Mouse (Mus musculus) lung, embryonic 16.5 days (tissue): ENCODE measurements around the gene Vps13d. TPM values are rescaled to one million over a fixed set of nuclear protein-coding genes. Genes with fewer than 3 reads are reported as not detected.

Experiments used
- ATAC-seq: fragments of 200-750 bp; cut with Nextera tagmentation; 2 replicates; pipeline ENCODE4 v1.8.0; 2017; ENCODE audit warnings: low read depth, mild to moderate bottlenecking, moderate library complexity
- H3K27ac ChIP-seq: fragments of 300-500 bp; sonication (generic); 2 replicates; pipeline ENCODE4 v1.5.1; 2014; ENCODE audit warnings: mild to moderate bottlenecking, control low read depth, low read length
- H3K27me3 ChIP-seq: fragments of 300-500 bp; sonication (generic); 2 replicates; pipeline ENCODE4 v1.6.1; 2014; ENCODE audit warnings: low read depth, low read length, mixed read lengths; ENCODE audit not compliant: control insufficient read depth, insufficient read depth
- H3K36me3 ChIP-seq: fragments of 300-500 bp; sonication (generic); 2 replicates; pipeline ENCODE4 v1.6.1; 2014; ENCODE audit warnings: low read length; ENCODE audit not compliant: control insufficient read depth, insufficient read depth
- H3K4me1 ChIP-seq: fragments of 300-500 bp; sonication (generic); replicated peaks from 2 replicates; pipeline ENCODE4 v1.6.1; 2014; ENCODE audit warnings: low read length, mixed read lengths; ENCODE audit not compliant: control insufficient read depth, insufficient read depth
- H3K4me2 ChIP-seq: fragments of 300-500 bp; sonication (generic); 2 replicates; pipeline ENCODE4 v1.6.1; 2014; ENCODE audit warnings: low read depth, low read length, control low read depth
- H3K4me3 ChIP-seq: fragments of 300-500 bp; sonication (generic); 2 replicates; pipeline ENCODE4 v1.5.1; 2014; ENCODE audit warnings: mild to moderate bottlenecking, low read length, control low read depth
- H3K9ac ChIP-seq: fragments of 300-500 bp; sonication (generic); 2 replicates; pipeline ENCODE4 v1.6.1; 2014; ENCODE audit warnings: low read length, control low read depth
- H3K9me3 ChIP-seq: fragments of 300-500 bp; sonication (generic); 2 replicates; pipeline ENCODE4 v1.6.1; 2016; ENCODE audit warnings: low read length; ENCODE audit not compliant: control insufficient read depth
- WGBS: fragments of 180-500 bp; shearing (Covaris S2); extraction: QIAGEN DNeasy Blood & Tissue Kit; methylation state at CpG from one replicate; pipeline ENCODE4 v1.1.7; 2014; 5-methylcytosine and 5-hydroxymethylcytosine counted together
- polyA plus RNA-seq: library from polyadenylated mRNA; unstranded; fragments of >200 nt; fragmentation: Nextera tagmentation; extraction: Ambion mirVana; gene quantifications from 2 replicates; pipeline ENCODE4 v1.2.1, GENCODE M21; 2015

Gene Vps13d
- polyA plus RNA-seq, 1 experiment from 2014 or later = 5.9 TPM

DNA sequence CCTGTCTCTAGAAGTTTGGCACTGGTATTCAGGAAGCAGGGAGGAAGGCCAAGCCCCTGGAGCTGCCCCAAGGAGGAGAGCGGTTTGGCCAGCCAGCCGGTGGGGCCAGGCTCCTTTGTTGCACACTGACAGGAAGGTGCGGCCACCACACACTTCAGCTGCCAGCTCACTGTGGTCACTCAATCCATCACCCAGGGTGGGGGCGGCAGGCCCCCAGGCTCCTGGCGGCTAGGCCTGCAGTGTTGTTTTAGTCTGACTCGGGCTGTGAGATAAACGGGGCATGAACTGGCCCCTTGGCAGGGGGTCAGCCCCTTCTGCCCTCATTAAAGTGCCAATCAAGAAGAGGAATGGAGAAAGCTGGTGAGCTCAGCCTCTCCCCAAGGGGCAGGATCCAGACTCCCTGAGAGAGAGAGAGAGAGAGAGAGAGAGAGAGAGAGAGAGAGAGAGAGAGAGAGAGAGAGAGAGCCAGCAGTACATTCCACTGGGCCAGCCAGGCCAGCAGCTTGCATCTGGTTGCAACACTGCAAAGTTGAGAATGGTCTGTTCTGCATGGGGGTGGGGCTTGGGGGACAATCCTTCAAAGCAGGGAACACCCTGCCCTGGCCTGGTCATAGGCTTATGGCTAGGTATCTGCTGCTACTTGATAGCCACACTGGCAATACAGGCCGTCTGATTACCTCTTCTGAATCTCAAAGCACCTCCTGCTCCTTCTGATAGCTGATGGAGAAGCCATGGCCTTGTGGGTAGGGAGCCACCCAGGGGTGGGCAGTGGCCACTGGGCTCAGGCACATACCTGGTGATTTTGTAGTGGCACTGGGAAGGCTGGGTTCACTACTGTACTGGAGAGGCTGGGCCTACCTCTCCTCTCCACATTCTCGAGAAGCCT, 245.1 kb downstream of the Vps13d start:
- Histone ChIP-seq H3K9ac (peak overlapping the region; percentile 17; the same call in 1 of the 2 replicates), H3K4me3 (no peak overlapping the region), H3K36me3 (no peaks in the 10 kb centered on the region), H3K4me1 (peaks cover 26% of the 10 kb centered on the region), H3K9me3 (no peaks in the 10 kb centered on the region), H3K27me3 (no peaks in the 10 kb centered on the region), H3K27ac (peak overlapping the region; percentile 78), H3K4me2 (no peak overlapping the region)
- peak; percentile 89 for ATAC-seq
- WGBS = 15% methylated on average over 9 of the region's 9 CpGs

DNA sequence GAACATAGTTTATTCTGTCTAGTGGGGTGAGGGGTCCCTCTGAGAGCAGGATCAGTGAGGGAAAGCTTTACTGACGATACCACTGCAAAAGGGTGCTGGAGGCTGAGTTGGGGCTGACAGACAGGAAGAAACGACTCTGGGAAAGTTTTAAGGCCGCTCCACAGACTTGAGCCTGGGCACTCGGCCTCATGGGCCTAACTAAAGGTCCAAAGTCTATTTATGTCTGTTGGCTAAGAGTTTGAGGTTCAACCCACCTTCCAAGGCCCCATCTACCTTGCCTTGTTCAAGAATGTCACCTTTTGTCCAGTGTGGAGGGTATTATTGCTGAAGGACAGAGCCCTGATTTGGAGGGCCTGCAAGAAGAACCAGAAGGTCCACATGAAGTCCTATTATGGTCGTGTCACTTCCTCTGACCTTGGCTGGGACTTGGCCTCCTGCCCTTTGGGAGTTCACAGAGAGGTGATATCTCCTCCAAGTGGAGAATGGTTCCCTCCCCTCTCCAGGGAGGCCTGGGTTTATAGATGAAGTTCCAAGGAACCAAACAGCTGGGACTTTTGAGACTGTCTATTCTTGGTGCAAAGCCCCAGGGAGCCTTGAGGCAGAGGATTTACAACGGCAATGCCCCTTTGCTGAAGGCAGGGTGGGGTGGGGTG, 246.9 kb downstream of the Vps13d start:
- H3K4me1 ChIP-seq = peaks cover 26% of the 10 kb centered on the region
- no peak overlapping the region for H3K4me3 ChIP-seq
- ATAC-seq = peak; percentile 27; the same call in 1 of the 2 replicates
- H3K27me3 ChIP-seq = no peaks in the 10 kb centered on the region
- no peak overlapping the region for H3K4me2 ChIP-seq
- no peaks in the 10 kb centered on the region for H3K9me3 ChIP-seq
- 48% methylated on average over 6 of the region's 6 CpGs for WGBS
- no peaks in the 10 kb centered on the region for H3K36me3 ChIP-seq
- 0 out of 2 replicates have a peak overlapping the region, but pooled peaks have one; percentile 3 for H3K9ac ChIP-seq
- peak overlapping the region; percentile 46 for H3K27ac ChIP-seq

DNA sequence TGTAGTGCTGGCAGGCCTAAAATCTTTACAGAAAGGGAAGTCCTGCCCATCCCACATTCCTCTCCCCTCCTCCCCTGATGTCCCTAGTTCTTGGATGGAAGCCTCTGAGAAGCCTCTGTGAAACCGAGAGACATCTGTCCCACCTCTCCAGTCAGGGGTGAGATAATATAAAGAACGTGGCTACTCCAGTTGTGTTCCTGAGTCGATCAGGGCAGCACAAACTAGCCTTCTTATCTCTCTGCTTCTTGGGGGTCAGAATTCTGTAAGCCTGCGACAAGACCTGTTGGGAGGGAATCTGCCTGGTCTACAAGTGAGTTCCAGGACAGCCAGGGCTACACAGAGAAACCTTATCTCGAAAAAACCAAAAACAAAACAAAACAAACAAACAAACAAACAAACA, 251.5 kb downstream of the Vps13d start:
- 59% methylated on average over 5 of the region's 5 CpGs for WGBS
- ATAC-seq = no peak

DNA sequence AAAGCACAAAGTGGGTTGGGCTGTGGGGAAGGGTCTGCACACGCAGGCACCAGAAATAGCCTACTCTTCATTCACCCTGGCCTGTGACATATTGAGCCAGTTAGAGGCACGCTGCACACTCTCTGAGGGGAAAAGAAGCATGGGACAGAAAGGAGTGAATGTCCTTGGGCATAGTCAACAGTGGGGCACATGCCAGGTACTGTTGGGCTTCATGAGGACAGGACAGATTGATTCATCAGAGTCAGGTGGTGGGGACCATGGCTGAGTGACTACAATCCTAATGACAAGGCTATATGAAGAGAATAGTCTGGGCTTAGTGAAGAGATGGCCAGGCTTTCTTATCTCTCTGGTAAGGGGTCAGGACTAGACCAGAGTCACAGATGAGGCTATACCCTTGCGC, 252.4 kb downstream of the Vps13d start:
- peaks cover 1% of the 10 kb centered on the region; the same call in 1 of the 2 replicates for H3K4me1 ChIP-seq
- H3K9ac ChIP-seq = no peak overlapping the region
- 95% methylated on average over 3 of the region's 3 CpGs for WGBS
- no peaks in the 10 kb centered on the region for H3K27me3 ChIP-seq
- H3K27ac ChIP-seq = no peak overlapping the region
- no peaks in the 10 kb centered on the region for H3K9me3 ChIP-seq
- no peak for ATAC-seq
- H3K4me3 ChIP-seq = no peak overlapping the region
- H3K36me3 ChIP-seq = no peaks in the 10 kb centered on the region
- no peak overlapping the region for H3K4me2 ChIP-seq

More for the DNA sequence above, 251.5 kb downstream of the Vps13d start:
- Histone ChIP-seq H3K4me2 (no peak overlapping the region), H3K9ac (no peak overlapping the region), H3K27ac (no peak overlapping the region), H3K27me3 (no peaks in the 10 kb centered on the region), H3K9me3 (no peaks in the 10 kb centered on the region), H3K4me3 (no peak overlapping the region), H3K4me1 (peaks cover 10% of the 10 kb centered on the region), H3K36me3 (no peaks in the 10 kb centered on the region)

DNA sequence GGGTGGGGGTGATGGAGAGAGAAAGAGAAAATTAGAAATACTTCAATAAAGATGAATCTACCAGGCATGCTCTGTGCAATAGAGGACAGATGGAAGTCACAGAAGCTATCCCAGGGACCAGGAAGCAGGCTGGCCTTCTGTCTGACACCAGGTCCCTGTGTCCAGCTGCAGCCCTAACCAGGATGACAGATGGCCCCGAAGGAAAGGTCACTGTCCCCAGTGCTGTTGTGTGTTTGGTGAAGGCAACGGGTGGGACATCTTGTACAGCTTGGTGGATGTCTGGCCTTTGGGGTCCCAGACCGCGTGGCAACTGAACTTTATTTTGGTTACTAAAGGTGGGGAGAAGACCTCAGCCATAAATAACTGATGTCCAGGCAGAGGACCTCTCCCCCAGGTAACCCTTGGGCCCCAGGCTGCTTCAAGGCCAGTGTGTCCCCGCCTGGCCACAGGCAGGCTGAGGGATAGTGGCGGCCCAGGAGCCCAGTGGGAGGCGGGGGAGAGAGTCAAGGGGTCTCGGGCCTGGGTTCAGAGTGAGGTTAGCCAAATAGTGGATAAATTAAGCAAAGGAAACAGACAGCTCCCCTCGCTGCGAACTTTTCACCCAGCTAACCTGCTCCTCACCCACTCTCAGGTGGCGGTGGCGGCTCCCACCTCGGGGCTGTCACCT, 253.9 kb downstream of the Vps13d start:
- Histone ChIP-seq H3K36me3 (no peaks in the 10 kb centered on the region), H3K9me3 (no peaks in the 10 kb centered on the region), H3K4me2 (no peak overlapping the region), H3K4me1 (no peaks in the 10 kb centered on the region), H3K4me3 (no peak overlapping the region), H3K27me3 (no peaks in the 10 kb centered on the region), H3K9ac (no peak overlapping the region), H3K27ac (no peak overlapping the region)
- WGBS = 33% methylated on average over 13 of the region's 13 CpGs
- ATAC-seq = peak; percentile 37; the same call in 1 of the 2 replicates

DNA sequence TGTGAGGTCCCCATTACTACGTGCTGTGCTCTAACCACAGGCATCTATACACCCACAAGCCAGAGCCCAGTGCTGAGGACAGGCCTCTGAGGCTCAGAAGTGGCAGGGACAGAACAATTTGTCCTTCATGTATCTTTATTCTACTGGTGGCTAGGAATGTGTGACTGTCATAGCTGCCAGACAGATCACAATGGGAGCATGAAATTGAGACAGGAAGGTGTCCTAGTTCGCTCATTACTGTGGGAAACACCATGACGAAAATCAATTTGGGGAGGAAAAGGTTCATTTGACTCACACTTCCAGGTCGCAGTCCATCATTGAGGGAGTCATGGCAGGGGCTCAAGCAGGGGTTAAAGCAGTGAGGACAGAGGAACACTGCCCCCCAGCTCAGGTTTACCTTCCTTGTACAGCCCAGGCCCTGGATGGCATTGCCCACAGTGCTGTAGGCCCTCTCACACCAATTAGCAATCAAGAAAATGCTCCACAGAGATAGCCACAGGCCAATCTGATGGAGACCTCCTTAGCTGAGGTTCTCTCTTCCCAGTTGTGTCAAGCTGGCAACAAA, 254.9 kb downstream of the Vps13d start:
- Histone ChIP-seq H3K27me3 (no peaks in the 10 kb centered on the region), H3K9me3 (no peaks in the 10 kb centered on the region), H3K4me3 (no peak overlapping the region), H3K9ac (no peak overlapping the region), H3K4me2 (no peak overlapping the region), H3K36me3 (no peaks in the 10 kb centered on the region), H3K27ac (no peak overlapping the region), H3K4me1 (no peaks in the 10 kb centered on the region)
- ATAC-seq = no peak
- WGBS = 67% methylated on average over 4 of the region's 4 CpGs

DNA sequence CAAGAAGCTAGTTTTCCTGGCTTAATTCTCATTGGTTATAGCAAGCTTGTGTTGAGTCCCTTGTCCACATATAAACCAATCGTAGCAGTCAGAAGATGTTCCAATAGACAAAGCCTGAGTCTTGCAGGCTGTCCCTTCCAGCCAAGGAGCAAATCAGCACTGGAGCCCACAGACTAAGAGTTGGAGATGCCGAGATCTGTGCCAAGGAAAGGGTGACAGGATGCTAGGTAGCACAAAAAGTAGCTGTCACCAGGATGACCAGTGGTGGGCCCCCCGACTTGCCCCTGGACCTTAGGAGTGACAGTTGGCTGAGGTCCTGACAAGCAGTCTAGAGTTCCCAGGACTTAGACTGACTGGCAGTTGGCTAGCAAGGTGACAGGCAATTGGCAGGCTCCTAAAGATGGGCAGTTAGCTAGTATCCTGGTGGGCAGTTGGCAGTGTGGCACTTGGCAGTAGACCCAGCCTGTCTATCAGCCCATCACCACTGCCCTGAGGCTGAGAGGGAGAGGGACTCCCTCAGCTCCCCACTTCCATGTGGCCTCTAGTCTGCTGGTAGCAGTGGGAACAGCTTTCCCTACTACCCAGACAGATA, 258.1 kb downstream of the Vps13d start:
- ATAC-seq = no peak
- Histone ChIP-seq H3K27me3 (no peaks in the 10 kb centered on the region), H3K9ac (no peak overlapping the region), H3K9me3 (no peaks in the 10 kb centered on the region), H3K4me3 (no peak overlapping the region), H3K36me3 (no peaks in the 10 kb centered on the region), H3K27ac (no peak overlapping the region), H3K4me2 (no peak overlapping the region), H3K4me1 (no peaks in the 10 kb centered on the region)
- WGBS = 81% methylated on average over 3 of the region's 3 CpGs

DNA sequence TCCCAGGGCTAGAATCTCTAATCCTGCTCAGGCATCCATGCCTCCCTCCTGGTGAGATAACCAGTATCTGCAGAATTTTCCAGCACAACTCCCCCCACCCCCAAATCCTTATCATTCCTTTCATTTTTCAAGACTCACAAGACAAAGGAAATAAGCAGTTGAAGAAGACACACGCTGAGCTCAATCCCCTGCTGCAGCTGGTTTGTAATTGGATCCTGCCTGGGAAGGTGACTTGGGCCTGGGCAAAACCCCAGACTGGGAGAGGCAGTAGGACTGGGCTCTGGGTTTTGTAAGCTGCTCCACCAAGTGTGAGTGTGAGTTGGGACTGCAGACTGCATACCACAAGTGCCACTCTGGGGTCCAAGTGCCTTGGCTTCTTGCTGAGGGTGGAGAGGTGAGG, 260.3 kb downstream of the Vps13d start:
- no peak overlapping the region for H3K27ac ChIP-seq
- no peaks in the 10 kb centered on the region for H3K27me3 ChIP-seq
- H3K4me2 ChIP-seq = no peak overlapping the region
- H3K36me3 ChIP-seq = no peaks in the 10 kb centered on the region
- no peak overlapping the region for H3K4me3 ChIP-seq
- H3K4me1 ChIP-seq = peaks cover 16% of the 10 kb centered on the region
- ATAC-seq = no peak
- WGBS = 19% methylated on average over 1 of the region's 1 CpGs
- no peaks in the 10 kb centered on the region for H3K9me3 ChIP-seq
- no peak overlapping the region for H3K9ac ChIP-seq
